Mouse (Mus musculus) G1E-ER4 (cell line): Measurements from ENCODE around the gene Tbck. TPM values are rescaled to one million over a fixed set of nuclear protein-coding genes. Genes with fewer than 3 reads are reported as not detected.

ENCODE experiments used
- GATA1 ChIP-seq: IDR thresholded peaks from one replicate; pipeline ENCODE4 v1.8.0; 2012; ENCODE audit warnings: low read length, inconsistent platforms
- polyA plus RNA-seq: library from polyadenylated mRNA; stranded (reverse); fragments of >175 nt; gene quantifications from 2 replicates; pipeline ENCODE4 v1.2.3, GENCODE M21; 2012

The Tbck gene
- polyA plus RNA-seq = 2.0 and 2.6 TPM in 2 replicates

- no peak for TF ChIP-seq GATA1
These were observed at the start of gene Tbck for GRCm38 (mm10) chr3:132683447-132684230. Gene Tbck (plus strand): TSS chr3:132684144.

- TF ChIP-seq GATA1 = no peak
These were observed 46.9 kb upstream of the Tbck start for GRCm38 (mm10) chr3:132637080-132637479.

- TF ChIP-seq GATA1 = no peak
These were observed 39.9 kb upstream of the Tbck start for GRCm38 (mm10) chr3:132644071-132644470.

- no peak for TF ChIP-seq GATA1
These were observed 37.1 kb upstream of the Tbck start for GRCm38 (mm10) chr3:132646814-132647213.

GRCm38 (mm10) chr3:132649368-132649767 is 34.6 kb upstream of the Tbck start:
- TF ChIP-seq GATA1 = no peak

GRCm38 (mm10) chr3:132650191-132650590 is 33.8 kb upstream of the Tbck start:
- TF ChIP-seq GATA1 = no peak

GRCm38 (mm10) chr3:132651776-132652175 is 32.2 kb upstream of the Tbck start:
- TF ChIP-seq GATA1 = no peak

- no peak for TF ChIP-seq GATA1
These were observed 30.0 kb upstream of the Tbck start for GRCm38 (mm10) chr3:132653959-132654358.

- no peak for TF ChIP-seq GATA1
These were observed 28.0 kb upstream of the Tbck start for GRCm38 (mm10) chr3:132655955-132656354.

- no peak for TF ChIP-seq GATA1
These were observed 6.5 kb upstream of the Tbck start for GRCm38 (mm10) chr3:132677494-132677893.

GRCm38 (mm10) chr3:132684231-132684928 is 436 bp downstream of the Tbck start, which contains the start of gene Aimp1:
Gene Aimp1 (minus strand): TSS chr3:132684370.
- TF ChIP-seq GATA1 = no peak

- TF ChIP-seq GATA1 = no peak
These were observed 17.4 kb downstream of the Tbck start for GRCm38 (mm10) chr3:132701368-132701767.

GRCm38 (mm10) chr3:132704216-132704615 is 20.3 kb downstream of the Tbck start:
- no peak for TF ChIP-seq GATA1

GRCm38 (mm10) chr3:132706977-132707376 is 23.0 kb downstream of the Tbck start:
- no peak for TF ChIP-seq GATA1

GRCm38 (mm10) chr3:132713913-132714312 is 30.0 kb downstream of the Tbck start:
- TF ChIP-seq GATA1 = no peak

GRCm38 (mm10) chr3:132717316-132717715 is 33.4 kb downstream of the Tbck start:
- no peak for TF ChIP-seq GATA1

- TF ChIP-seq GATA1 = no peak
These were observed 40.4 kb downstream of the Tbck start for GRCm38 (mm10) chr3:132724326-132724725.
